Mouse (Mus musculus): ENCODE data around the gene Cmtm7. TPM values are rescaled to one million over a fixed set of nuclear protein-coding genes. Genes with fewer than 3 reads are reported as not detected.

Cmtm7 gene
- polyA plus RNA-seq, 1 experiment = 237 TPM

DNA sequence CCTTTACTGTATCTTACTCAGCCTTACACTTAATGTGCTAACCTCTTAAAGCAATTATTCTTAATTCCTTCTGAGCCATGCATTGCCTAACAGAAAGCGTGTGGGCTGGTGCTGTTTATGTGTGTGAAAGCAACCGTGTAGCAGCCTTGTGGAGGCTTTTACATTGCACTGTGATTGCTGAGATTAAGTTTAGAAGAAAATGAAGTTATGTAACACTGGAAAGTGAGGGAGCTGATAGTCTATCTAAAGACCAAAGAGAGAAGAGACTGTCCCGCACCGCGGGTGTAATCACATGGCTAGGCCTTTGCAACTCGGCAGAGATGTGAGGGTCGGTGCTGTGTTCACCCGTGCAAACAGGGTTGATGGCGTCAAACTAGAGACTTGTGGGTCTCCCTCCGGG, 34.6 kb downstream of the Cmtm7 start:
- no peak for DNase-seq (ENCODE audit: low read depth in 1 of 2, low spot score in 2 of 2)
- WGBS = 92% methylated on average over 10 of the region's 10 CpGs
- Histone ChIP-seq H3K27ac (ENCODE audit: insufficient read depth, low read length) (no peak overlapping the region), H3K36me3 (ENCODE audit: control insufficient read depth, insufficient read depth, low read length) (peaks cover 29% of the 10 kb centered on the region), H3K27me3 (ENCODE audit: control insufficient read depth, insufficient read depth, low read length) (no peaks in the 10 kb centered on the region), H3K4me1 (ENCODE audit: control insufficient read depth, insufficient read depth, insufficient read length) (peaks cover 10% of the 10 kb centered on the region; the same call in 1 of the 2 replicates), H3K4me3 (ENCODE audit: extremely low read depth, insufficient read depth, insufficient read length) (no peak overlapping the region)
- no peak for TF ChIP-seq CTCF (IDR thresholded peaks at IDR 0.05; ENCODE audit: extremely low read depth, insufficient read depth, insufficient read length, insufficient replicate concordance)
- TF ChIP-seq POLR2A (IDR thresholded peaks at IDR 0.05; ENCODE audit: low read depth, low read length) = no peak

DNA sequence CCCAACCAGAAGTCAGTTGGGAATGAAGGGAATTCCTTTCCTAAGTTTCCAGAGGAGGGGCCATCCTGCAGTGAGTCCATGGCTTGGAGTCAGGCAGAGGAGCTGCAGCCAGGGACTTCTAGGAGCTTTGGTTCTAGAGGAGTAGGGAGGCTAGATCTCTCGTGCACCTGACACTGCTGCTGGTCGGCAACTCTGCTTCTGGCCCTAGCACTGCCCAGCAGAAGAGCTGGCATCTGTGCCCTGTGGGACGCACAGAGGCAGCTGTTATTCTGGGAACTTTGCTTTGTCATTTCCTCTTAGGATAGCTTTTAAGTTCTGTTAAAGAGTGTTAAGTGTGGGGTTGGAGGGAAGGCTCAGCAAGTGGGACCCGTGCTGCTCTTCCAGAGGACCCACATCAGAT, 36.0 kb downstream of the Cmtm7 start:
- no peak overlapping the region for H3K27ac ChIP-seq (ENCODE audit: insufficient read depth, low read length)
- 31% methylated on average over 4 of the region's 4 CpGs for WGBS
- H3K4me1 ChIP-seq (ENCODE audit: control insufficient read depth, insufficient read depth, insufficient read length) = peaks cover 13% of the 10 kb centered on the region; the same call in 1 of the 2 replicates

DNA sequence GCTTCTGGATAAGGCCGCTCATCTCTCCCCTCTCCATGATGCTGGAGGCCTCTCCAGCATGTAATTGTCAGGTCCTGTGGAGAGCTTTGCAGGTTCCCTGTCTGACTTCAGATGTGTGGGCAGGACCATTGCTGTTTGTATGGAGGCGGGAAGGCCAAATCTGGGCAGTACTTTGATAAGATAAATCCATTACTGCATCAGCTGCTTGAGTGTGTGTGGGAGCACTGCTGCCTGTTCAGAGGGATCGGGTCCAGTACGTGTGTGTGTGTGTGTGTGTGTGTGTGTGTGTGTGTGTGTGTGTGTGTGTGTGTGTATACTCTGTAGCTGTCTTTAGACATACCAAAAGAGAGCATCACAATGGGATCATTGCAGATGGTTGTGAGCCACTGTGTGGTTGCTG, 36.5 kb downstream of the Cmtm7 start:
- 81% methylated on average over 4 of the region's 4 CpGs for WGBS
- TF ChIP-seq CTCF (IDR thresholded peaks at IDR 0.05; ENCODE audit: extremely low read depth, insufficient read depth, insufficient read length, insufficient replicate concordance) (no peak), POLR2A (IDR thresholded peaks at IDR 0.05; ENCODE audit: low read depth, low read length) (no peak)
- Histone ChIP-seq H3K27me3 (ENCODE audit: control insufficient read depth, insufficient read depth, low read length) (no peaks in the 10 kb centered on the region), H3K4me3 (ENCODE audit: extremely low read depth, insufficient read depth, insufficient read length) (no peak overlapping the region), H3K36me3 (ENCODE audit: control insufficient read depth, insufficient read depth, low read length) (peaks cover 32% of the 10 kb centered on the region), H3K4me1 (ENCODE audit: control insufficient read depth, insufficient read depth, insufficient read length) (peaks cover 16% of the 10 kb centered on the region; the same call in 1 of the 2 replicates), H3K27ac (ENCODE audit: insufficient read depth, low read length) (no peak overlapping the region)
- DNase-seq (ENCODE audit: low read depth in 1 of 2, low spot score in 2 of 2) = no peak

More for the DNA sequence above, 36.0 kb downstream of the Cmtm7 start:
- Histone ChIP-seq H3K4me3 (ENCODE audit: extremely low read depth, insufficient read depth, insufficient read length) (no peak overlapping the region), H3K36me3 (ENCODE audit: control insufficient read depth, insufficient read depth, low read length) (peaks cover 30% of the 10 kb centered on the region), H3K27me3 (ENCODE audit: control insufficient read depth, insufficient read depth, low read length) (no peaks in the 10 kb centered on the region)
- no peak for DNase-seq (ENCODE audit: low read depth in 1 of 2, low spot score in 2 of 2)
- TF ChIP-seq CTCF (IDR thresholded peaks at IDR 0.05; ENCODE audit: extremely low read depth, insufficient read depth, insufficient read length, insufficient replicate concordance) (no peak), POLR2A (IDR thresholded peaks at IDR 0.05; ENCODE audit: low read depth, low read length) (no peak)

DNA sequence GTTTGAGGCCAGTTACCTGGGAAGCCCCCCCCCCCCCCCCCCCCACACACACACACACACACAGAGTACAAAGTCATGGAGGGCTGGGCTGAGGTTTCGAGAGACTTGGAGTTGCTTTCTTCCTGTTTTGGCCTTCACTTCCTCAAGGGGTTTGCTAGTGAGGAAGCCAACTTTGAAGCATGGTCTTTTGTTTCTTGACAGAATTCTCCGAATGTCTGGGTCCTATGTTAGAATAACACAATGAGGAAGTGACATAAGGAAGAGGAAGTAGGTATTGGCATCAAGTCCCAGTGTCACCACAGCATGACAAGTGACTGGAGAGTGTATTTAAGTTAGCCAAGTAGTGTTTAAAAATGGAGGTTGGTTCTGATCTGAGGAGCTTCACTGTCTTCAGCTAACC, 38.9 kb downstream of the Cmtm7 start:
- 12% methylated on average over 2 of the region's 2 CpGs for WGBS
- peak overlapping the region; percentile 86 for H3K27ac ChIP-seq (ENCODE audit: insufficient read depth, low read length)
- peak; percentile 29 to 89 for DNase-seq (ENCODE audit: low read depth in 1 of 2, low spot score in 2 of 2)

DNA sequence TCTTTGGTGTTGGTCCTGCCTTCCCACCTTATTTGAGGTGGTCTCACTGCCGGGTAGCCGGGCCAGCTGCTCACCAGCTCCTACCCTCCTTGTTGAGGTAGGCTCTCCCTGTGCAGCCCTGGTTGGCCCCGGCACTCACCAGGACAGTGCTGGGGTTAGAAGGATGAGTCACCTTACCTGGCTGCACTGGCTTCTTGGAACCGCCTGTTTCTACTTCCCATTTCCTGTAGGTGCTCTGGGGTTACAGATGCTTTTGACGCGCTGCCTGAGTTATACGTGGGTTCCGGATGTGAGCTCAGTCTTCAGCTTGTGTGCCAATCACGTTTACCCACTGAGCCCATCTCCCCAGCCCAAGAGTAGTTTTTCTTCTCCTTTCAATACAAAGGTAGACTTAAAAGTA, 41.3 kb downstream of the Cmtm7 start:
- 74% methylated on average over 9 of the region's 9 CpGs for WGBS
- H3K36me3 ChIP-seq (ENCODE audit: control insufficient read depth, insufficient read depth, low read length) = peaks cover 18% of the 10 kb centered on the region
- H3K4me3 ChIP-seq (ENCODE audit: extremely low read depth, insufficient read depth, insufficient read length) = no peak overlapping the region
- DNase-seq (ENCODE audit: low read depth in 1 of 2, low spot score in 2 of 2) = no peak
- 0 out of 2 replicates have a peak overlapping the region, but pooled peaks have one; percentile 7 for H3K27ac ChIP-seq (ENCODE audit: insufficient read depth, low read length)
- peaks cover 16% of the 10 kb centered on the region; the same call in 1 of the 2 replicates for H3K4me1 ChIP-seq (ENCODE audit: control insufficient read depth, insufficient read depth, insufficient read length)
- no peaks in the 10 kb centered on the region for H3K27me3 ChIP-seq (ENCODE audit: control insufficient read depth, insufficient read depth, low read length)
- TF ChIP-seq CTCF (IDR thresholded peaks at IDR 0.05; ENCODE audit: extremely low read depth, insufficient read depth, insufficient read length, insufficient replicate concordance) (no peak), POLR2A (IDR thresholded peaks at IDR 0.05; ENCODE audit: low read depth, low read length) (no peak)

More for the DNA sequence above, 38.9 kb downstream of the Cmtm7 start:
- H3K36me3 ChIP-seq (ENCODE audit: control insufficient read depth, insufficient read depth, low read length) = peaks cover 30% of the 10 kb centered on the region
- no peaks in the 10 kb centered on the region for H3K27me3 ChIP-seq (ENCODE audit: control insufficient read depth, insufficient read depth, low read length)
- H3K4me3 ChIP-seq (ENCODE audit: extremely low read depth, insufficient read depth, insufficient read length) = no peak overlapping the region
- no peak for TF ChIP-seq POLR2A (IDR thresholded peaks at IDR 0.05; ENCODE audit: low read depth, low read length)
- TF ChIP-seq CTCF (IDR thresholded peaks at IDR 0.05; ENCODE audit: extremely low read depth, insufficient read depth, insufficient read length, insufficient replicate concordance) = no peak
- peaks cover 16% of the 10 kb centered on the region; the same call in 1 of the 2 replicates for H3K4me1 ChIP-seq (ENCODE audit: control insufficient read depth, insufficient read depth, insufficient read length)

DNA sequence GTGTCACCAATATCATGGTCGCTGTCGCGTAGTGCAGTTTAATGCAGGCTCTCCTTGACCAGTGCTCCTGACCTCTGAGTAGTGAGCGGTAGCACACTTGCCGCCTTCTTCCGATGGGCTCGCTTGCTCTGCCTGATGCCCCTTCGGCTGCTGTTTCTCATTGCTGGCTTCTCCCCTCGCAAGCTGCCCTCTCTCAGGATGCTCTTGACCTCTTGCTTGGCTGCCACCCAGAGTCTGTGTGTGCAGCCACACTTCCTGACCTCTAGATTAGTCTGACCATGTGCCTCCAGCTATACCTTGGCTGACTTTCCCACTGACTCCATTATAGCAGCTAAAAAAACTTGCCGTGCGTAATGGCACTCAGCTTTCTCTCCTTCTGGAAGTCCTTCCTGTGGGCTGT, 45.2 kb downstream of the Cmtm7 start:
- 82% methylated on average over 11 of the region's 11 CpGs for WGBS
- no peaks in the 10 kb centered on the region for H3K27me3 ChIP-seq (ENCODE audit: control insufficient read depth, insufficient read depth, low read length)
- H3K4me3 ChIP-seq (ENCODE audit: extremely low read depth, insufficient read depth, insufficient read length) = no peak overlapping the region
- DNase-seq (ENCODE audit: low read depth in 1 of 2, low spot score in 2 of 2) = no peak
- peaks cover 14% of the 10 kb centered on the region for H3K36me3 ChIP-seq (ENCODE audit: control insufficient read depth, insufficient read depth, low read length)
- H3K27ac ChIP-seq (ENCODE audit: insufficient read depth, low read length) = no peak overlapping the region
- H3K4me1 ChIP-seq (ENCODE audit: control insufficient read depth, insufficient read depth, insufficient read length) = peaks cover 9% of the 10 kb centered on the region
- TF ChIP-seq CTCF (IDR thresholded peaks at IDR 0.05; ENCODE audit: extremely low read depth, insufficient read depth, insufficient read length, insufficient replicate concordance) (no peak), POLR2A (IDR thresholded peaks at IDR 0.05; ENCODE audit: low read depth, low read length) (no peak)

DNA sequence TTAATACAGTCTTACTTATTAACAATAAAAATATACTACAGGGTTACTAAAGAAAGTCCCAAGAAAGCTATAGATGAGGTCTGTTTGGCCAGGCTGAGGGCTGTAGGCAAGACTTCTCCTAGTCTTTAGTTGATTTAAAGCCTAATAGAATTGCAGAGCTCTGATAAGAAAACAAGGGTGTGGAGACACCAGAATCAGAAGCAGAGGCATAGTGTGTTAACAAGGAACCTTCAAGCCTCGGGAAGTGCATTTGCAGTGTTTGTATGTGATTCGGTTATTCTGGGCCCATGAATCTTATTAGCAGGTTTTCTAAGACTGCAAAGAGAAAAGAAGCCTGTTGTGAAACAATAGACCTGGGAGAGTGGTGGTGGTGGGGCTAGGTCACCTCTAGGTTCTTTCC, 48.4 kb downstream of the Cmtm7 start:
- no peak overlapping the region for H3K27ac ChIP-seq (ENCODE audit: insufficient read depth, low read length)
- H3K4me1 ChIP-seq (ENCODE audit: control insufficient read depth, insufficient read depth, insufficient read length) = peaks cover 6% of the 10 kb centered on the region
- peaks cover 6% of the 10 kb centered on the region; the same call in 1 of the 2 replicates for H3K36me3 ChIP-seq (ENCODE audit: control insufficient read depth, insufficient read depth, low read length)
- H3K27me3 ChIP-seq (ENCODE audit: control insufficient read depth, insufficient read depth, low read length) = no peaks in the 10 kb centered on the region
- 68% methylated on average over 2 of the region's 2 CpGs for WGBS
- DNase-seq (ENCODE audit: low read depth in 1 of 2, low spot score in 2 of 2) = no peak
- H3K4me3 ChIP-seq (ENCODE audit: extremely low read depth, insufficient read depth, insufficient read length) = no peak overlapping the region
- TF ChIP-seq CTCF (IDR thresholded peaks at IDR 0.05; ENCODE audit: extremely low read depth, insufficient read depth, insufficient read length, insufficient replicate concordance) (no peak), POLR2A (IDR thresholded peaks at IDR 0.05; ENCODE audit: low read depth, low read length) (no peak)
